Mouse (Mus musculus) spleen, adult 2 months (tissue): ENCODE measurements around the gene Optn.

Source experiments
- CTCF ChIP-seq: fragments of 200-500 bp; IDR thresholded peaks from 2 replicates; pipeline ENCODE4 v1.5.1; 2011; ENCODE audit warnings: mild to moderate bottlenecking, inconsistent platforms; ENCODE audit not compliant: insufficient read depth, insufficient read length, insufficient replicate concordance; ENCODE audit errors: extremely low read depth
- POLR2A ChIP-seq: fragments of 200-500 bp; IDR thresholded peaks from 2 replicates; pipeline ENCODE4 v1.6.1; 2011; ENCODE audit warnings: low read depth, low read length, inconsistent platforms

- TF ChIP-seq CTCF (no peak), POLR2A (no peak)
Observed at GRCm38 (mm10) chr2:5033546-5034420, 30.1 kb downstream of the Optn start.
